Comparison of ENCODE assay signal across 8 mouse cellular contexts in genomic region chr8:54491057-54491690, GRCm38 (mm10). TPM values are rescaled to one million over a fixed set of nuclear protein-coding genes. Genes with fewer than 3 reads are reported as not detected.
DNase-seq lines count a peak whose midpoint lies in the region; ATAC-seq and TF ChIP-seq lines count a peak whose summit lies in the region.

No protein-coding gene starts in this region.

- H3K4me2 ChIP-seq in neural tube, embryonic 11.5 days (ENCODE audit: low read depth), result no peak overlapping the region
- 0 out of 2 replicates have a peak overlapping the region, but pooled peaks have one; percentile 21 for H3K4me2 ChIP-seq in heart, postnatal 0 days (ENCODE audit: low read depth, low read length)
- no peak overlapping the region for H3K4me2 ChIP-seq in neural tube, embryonic 13.5 days

- H3K4me1 ChIP-seq in neural tube, embryonic 11.5 days (ENCODE audit: control insufficient read depth, insufficient read depth, low read length), result no peaks in the 10 kb centered on the region
- no peaks in the 10 kb centered on the region for H3K4me1 ChIP-seq in heart, postnatal 0 days (ENCODE audit: control insufficient read depth, insufficient read depth)
- H3K4me1 ChIP-seq in neural tube, embryonic 13.5 days (replicated peaks), result peaks cover 6% of the 10 kb centered on the region; the same call in 1 of the 2 replicates

- no peaks in the 10 kb centered on the region for H3K36me3 ChIP-seq in neural tube, embryonic 11.5 days (ENCODE audit: control insufficient read depth, insufficient read depth, low read length)
- H3K36me3 ChIP-seq in heart, postnatal 0 days (replicated peaks; ENCODE audit: control insufficient read depth, insufficient read depth, low read length), result no peaks in the 10 kb centered on the region
- H3K36me3 ChIP-seq in neural tube, embryonic 13.5 days, result no peaks in the 10 kb centered on the region

- no peak overlapping the region for H3K4me3 ChIP-seq in neural tube, embryonic 11.5 days (ENCODE audit: low read depth, low read length)
- no peak overlapping the region for H3K4me3 ChIP-seq in heart, postnatal 0 days (ENCODE audit: low read depth, low read length)
- H3K4me3 ChIP-seq in neural tube, embryonic 13.5 days, result no peak overlapping the region

- H3K27me3 ChIP-seq in neural tube, embryonic 11.5 days (ENCODE audit: control insufficient read depth, insufficient read depth, low read length), result no peaks in the 10 kb centered on the region
- no peaks in the 10 kb centered on the region for H3K27me3 ChIP-seq in heart, postnatal 0 days (ENCODE audit: control insufficient read depth, insufficient read depth, low read length)
- peaks cover 21% of the 10 kb centered on the region for H3K27me3 ChIP-seq in neural tube, embryonic 13.5 days

- no peak overlapping the region for H3K27ac ChIP-seq in neural tube, embryonic 11.5 days (ENCODE audit: low read depth, low read length)
- no peak overlapping the region for H3K27ac ChIP-seq in heart, postnatal 0 days (ENCODE audit: low read depth)
- no peak overlapping the region for H3K27ac ChIP-seq in neural tube, embryonic 13.5 days (replicated peaks)

- intact Hi-C loops in left cerebral cortex, postnatal 4 days (cut with DNase I), result loop anchor here (2.0 to 10.0 kb wide), 3 partner anchors 414 to 796 kb away; partner anchors contain the start of gene Vegfc

- peak; percentile 32; the same call in 1 of the 2 replicates for ATAC-seq in neural tube, embryonic 11.5 days (ENCODE audit: insufficient read depth, low FRiP score, low TSS enrichment)
- ATAC-seq in heart, postnatal 0 days (ENCODE audit: insufficient read depth, low read depth), result no peak
- peak; percentile 49; the same call in 1 of the 2 replicates for ATAC-seq in neural tube, embryonic 13.5 days (ENCODE audit: low read depth)

- H3K9me3 ChIP-seq in neural tube, embryonic 11.5 days (ENCODE audit: control insufficient read depth, low read length), result no peaks in the 10 kb centered on the region
- no peaks in the 10 kb centered on the region for H3K9me3 ChIP-seq in heart, postnatal 0 days (replicated peaks; ENCODE audit: control insufficient read depth, low read length)
- H3K9me3 ChIP-seq in neural tube, embryonic 13.5 days, result no peaks in the 10 kb centered on the region

- no peak for TF ChIP-seq EP300 in heart, postnatal 0 days (IDR thresholded peaks at IDR 0.05; ENCODE audit: low read depth)

- TF ChIP-seq CTCF in heart, postnatal 0 days (IDR thresholded peaks at IDR 0.05; ENCODE audit: low read depth), result peak; percentile 94

- 26% methylated on average over 6 of the region's 6 CpGs for WGBS in neural tube, embryonic 11.5 days
- 18% methylated on average over 6 of the region's 6 CpGs for WGBS in heart, postnatal 0 days
- 21% methylated on average over 6 of the region's 6 CpGs for WGBS in neural tube, embryonic 13.5 days

- peak; percentile 19 for DNase-seq in neural tube, embryonic 11.5 days (ENCODE audit: low spot score)
- DNase-seq in neural tube, embryonic 10.5 days (ENCODE audit: extremely low spot score, low spot score), result no peak
- DNase-seq in Muller cell, postnatal 12 days (ENCODE audit: inconsistent ontology term), result peak; percentile 35
- DNase-seq in cerebellum, adult 9-11 months, result peak; percentile 9
- DNase-seq in heart, postnatal 0 days (ENCODE audit: low spot score), result peak; percentile 54
- peak; percentile 31 for DNase-seq in left cerebral cortex, postnatal 4 days
- no peak for DNase-seq in layer of hippocampus, adult 11-12 months (ENCODE audit: low spot score)

- no peak overlapping the region for H3K9ac ChIP-seq in neural tube, embryonic 11.5 days (ENCODE audit: low read length)
- H3K9ac ChIP-seq in heart, postnatal 0 days (replicated peaks; ENCODE audit: low read depth, low read length), result no peak overlapping the region
- no peak overlapping the region for H3K9ac ChIP-seq in neural tube, embryonic 13.5 days

RNA-seq across cellular contexts. Expression of gene Asb5, which starts 38.2 kb away (rescaled TPM):
- 4.7 and 6.9 TPM in 2 replicates for polyA plus RNA-seq in neural tube, embryonic 11.5 days (2014; fragmentation: Nextera tagmentation; extraction: Ambion mirVana)
- 1.9 and 2.2 TPM in 2 replicates for total RNA-seq in heart, postnatal 0 days (2014; rRNA removed; ENCODE audit: low replicate concordance)
- polyA plus RNA-seq in heart, postnatal 0 days (2015; fragmentation: Nextera tagmentation; extraction: Ambion mirVana), result 6.6 and 8.6 TPM in 2 replicates
- total RNA-seq in left cerebral cortex, postnatal 4 days (2021), result 1 to 10 TPM in 1 of 2 experiments, under 1 TPM in 1; 0.86 to 1.2 TPM
- 4.3 and 5.2 TPM in 2 replicates for polyA plus RNA-seq in neural tube, embryonic 13.5 days (2015; fragmentation: Nextera tagmentation; extraction: Ambion mirVana)

RNA-seq across cellular contexts. Expression of gene Spcs3, which starts 38.6 kb away (rescaled TPM):
- polyA plus RNA-seq in neural tube, embryonic 11.5 days (2014; fragmentation: Nextera tagmentation; extraction: Ambion mirVana), result 80.8 and 84.6 TPM in 2 replicates
- 24.8 and 36.7 TPM in 2 replicates for total RNA-seq in heart, postnatal 0 days (2014; rRNA removed; ENCODE audit: low replicate concordance)
- 32.7 and 36.2 TPM in 2 replicates for polyA plus RNA-seq in heart, postnatal 0 days (2015; fragmentation: Nextera tagmentation; extraction: Ambion mirVana)
- total RNA-seq in left cerebral cortex, postnatal 4 days (2021), result 10 to 100 TPM; 38.7 to 40.3 TPM
- 48.6 and 59.3 TPM in 2 replicates for polyA plus RNA-seq in neural tube, embryonic 13.5 days (2015; fragmentation: Nextera tagmentation; extraction: Ambion mirVana)

Comparison
In these comparisons a context has a peak if more than half of its experiments do, and no peak if none do; other contexts are left out.
1. DNase-seq: peak in neural tube, embryonic 11.5 days (single experiment), Muller cell, postnatal 12 days (single experiment), cerebellum, adult 9-11 months (single experiment), heart, postnatal 0 days (single experiment) and left cerebral cortex, postnatal 4 days (single experiment); none in neural tube, embryonic 10.5 days (single experiment) and layer of hippocampus, adult 11-12 months (single experiment).